Mouse (Mus musculus) limb, embryonic 14.5 days (tissue): ENCODE results near the gene Arhgap27. TPM values are rescaled to one million over a fixed set of nuclear protein-coding genes. Genes with fewer than 3 reads are reported as not detected.
A peak's percentile ranks its signal among the peaks of the same experiment; 100 is the strongest.

Experiments
- ATAC-seq: fragments of 200-750 bp; cut with Nextera tagmentation; 2 replicates; pipeline ENCODE4 v1.8.0; 2017; ENCODE audit warnings: low read depth, moderate number of reproducible peaks, moderate TSS enrichment; ENCODE audit not compliant: low FRiP score
- DNase-seq: peaks from one replicate; pipeline ENCODE4 v3.0.0-alpha.2; 2015; ENCODE audit warnings: low spot score
- H3K27ac ChIP-seq: fragments of 300-500 bp; sonication (generic); replicated peaks from 2 replicates; pipeline ENCODE4 v1.5.1; 2014; ENCODE audit warnings: low read depth, mild to moderate bottlenecking, low read length, moderate library complexity, mixed read lengths
- H3K27me3 ChIP-seq: fragments of 300-500 bp; sonication (generic); 2 replicates; pipeline ENCODE4 v1.6.1; 2014; ENCODE audit warnings: low read length, mixed read lengths; ENCODE audit not compliant: control insufficient read depth, insufficient read depth
- H3K36me3 ChIP-seq: fragments of 300-500 bp; sonication (generic); 2 replicates; pipeline ENCODE4 v1.6.1; 2014; ENCODE audit warnings: mild to moderate bottlenecking, low read length, moderate library complexity, mixed read lengths; ENCODE audit not compliant: control insufficient read depth, insufficient read depth
- H3K4me1 ChIP-seq: fragments of 300-500 bp; sonication (generic); 2 replicates; pipeline ENCODE4 v1.6.1; 2014; ENCODE audit warnings: antibody characterized with exemption, low read length, mixed read lengths; ENCODE audit not compliant: control insufficient read depth, insufficient read depth
- H3K4me2 ChIP-seq: fragments of 300-500 bp; sonication (generic); replicated peaks from 2 replicates; pipeline ENCODE4 v1.6.1; 2014; ENCODE audit warnings: low read depth, mild to moderate bottlenecking, low read length, moderate library complexity; ENCODE audit not compliant: severe bottlenecking
- H3K4me3 ChIP-seq: fragments of 300-500 bp; sonication (generic); replicated peaks from 2 replicates; pipeline ENCODE4 v1.5.1; 2014; ENCODE audit warnings: low read length
- H3K9ac ChIP-seq: fragments of 300-500 bp; sonication (generic); 2 replicates; pipeline ENCODE4 v1.6.1; 2014; ENCODE audit warnings: mild to moderate bottlenecking, low read depth, low read length, moderate library complexity; ENCODE audit not compliant: severe bottlenecking
- H3K9me3 ChIP-seq: fragments of 300-500 bp; sonication (generic); 2 replicates; pipeline ENCODE4 v1.6.1; 2016; ENCODE audit warnings: low read length; ENCODE audit not compliant: control insufficient read depth
- POLR2A ChIP-seq: fragments of 200-500 bp; IDR thresholded peaks from 2 replicates; pipeline ENCODE4 v1.8.0; 2012; ENCODE audit warnings: inconsistent platforms, mild to moderate bottlenecking, moderate library complexity, borderline replicate concordance; ENCODE audit not compliant: insufficient read depth, insufficient read length; ENCODE audit errors: extremely low read depth
- WGBS: fragments of 180-500 bp; shearing (Covaris S2); extraction: QIAGEN DNeasy Blood & Tissue Kit; methylation state at CpG from one replicate; pipeline ENCODE4 v1.1.7; 2014; 5-methylcytosine and 5-hydroxymethylcytosine counted together
- polyA plus RNA-seq, 2 experiments: library from polyadenylated mRNA; depleted of rRNA in 1 of 2; stranded (reverse) in 1 of 2; unstranded in 1 of 2; fragments of >200 nt; fragmentation: Nextera tagmentation in 1 of 2; extraction: Ambion mirVana in 1 of 2; gene quantifications; 2 replicates each; pipeline versions ENCODE4 v1.2.1 to v1.2.3; 2012 to 2014

The Arhgap27 gene
- polyA plus RNA-seq, 2 experiments = 8.4 to 14.1 TPM

GRCm38 (mm10) chr11:103362521-103363181 is 841 bp downstream of the Arhgap27 start:
- WGBS = under 1% methylated on average over 28 of the region's 33 CpGs
- H3K4me2 ChIP-seq = peak overlapping the region; percentile 82
- H3K9ac ChIP-seq = peak overlapping the region; percentile 56
- H3K4me1 ChIP-seq = peaks cover 12% of the 10 kb centered on the region; the same call in 1 of the 2 replicates
- DNase-seq (no peak), ATAC-seq (no peak)
- peaks cover 63% of the 10 kb centered on the region for H3K27me3 ChIP-seq
- peaks cover 15% of the 10 kb centered on the region for H3K36me3 ChIP-seq
- H3K4me3 ChIP-seq = peak overlapping the region; percentile 47
- peak overlapping the region; percentile 33; the same call in 1 of the 2 replicates for H3K27ac ChIP-seq
- no peaks in the 10 kb centered on the region for H3K9me3 ChIP-seq
- no peak for TF ChIP-seq POLR2A

GRCm38 (mm10) chr11:103362054-103362432 is 1.4 kb downstream of the Arhgap27 start:
- Histone ChIP-seq H3K9me3 (no peaks in the 10 kb centered on the region), H3K4me2 (peak overlapping the region; percentile 82), H3K4me1 (peaks cover 12% of the 10 kb centered on the region; the same call in 1 of the 2 replicates), H3K36me3 (peaks cover 9% of the 10 kb centered on the region), H3K27me3 (peaks cover 68% of the 10 kb centered on the region), H3K4me3 (peak overlapping the region; percentile 47), H3K27ac (no peak overlapping the region), H3K9ac (no peak overlapping the region)
- no peak for DNase-seq
- WGBS = 4% methylated on average over 13 of the region's 13 CpGs
- ATAC-seq = no peak
- TF ChIP-seq POLR2A = no peak

GRCm38 (mm10) chr11:103361396-103362053 is 2.0 kb downstream of the Arhgap27 start:
- no peak for ATAC-seq
- peaks cover 12% of the 10 kb centered on the region; the same call in 1 of the 2 replicates for H3K4me1 ChIP-seq
- no peak for TF ChIP-seq POLR2A
- H3K9ac ChIP-seq = no peak overlapping the region
- WGBS = 2% methylated on average over 25 of the region's 25 CpGs
- peaks cover 72% of the 10 kb centered on the region for H3K27me3 ChIP-seq
- H3K9me3 ChIP-seq = no peaks in the 10 kb centered on the region
- H3K4me3 ChIP-seq = peak overlapping the region; percentile 47
- peak; percentile 70 for DNase-seq
- no peak overlapping the region for H3K27ac ChIP-seq
- peaks cover 4% of the 10 kb centered on the region for H3K36me3 ChIP-seq
- H3K4me2 ChIP-seq = peak overlapping the region; percentile 82

GRCm38 (mm10) chr11:103360661-103361081 is 2.8 kb downstream of the Arhgap27 start:
- ATAC-seq (peak; percentile 5; the same call in 1 of the 2 replicates), DNase-seq (no peak)
- H3K9ac ChIP-seq = peak overlapping the region; percentile 57
- H3K27me3 ChIP-seq = peaks cover 79% of the 10 kb centered on the region
- H3K4me3 ChIP-seq = peak overlapping the region; percentile 47
- 3% methylated on average over 41 of the region's 48 CpGs for WGBS
- H3K36me3 ChIP-seq = no peaks in the 10 kb centered on the region; the same call in 1 of the 2 replicates
- TF ChIP-seq POLR2A = no peak
- no peaks in the 10 kb centered on the region for H3K9me3 ChIP-seq
- peaks cover 17% of the 10 kb centered on the region for H3K4me1 ChIP-seq
- peak overlapping the region; percentile 82 for H3K4me2 ChIP-seq
- H3K27ac ChIP-seq = no peak overlapping the region

GRCm38 (mm10) chr11:103359841-103360641 is 3.5 kb downstream of the Arhgap27 start:
- Histone ChIP-seq H3K9ac (peak overlapping the region; percentile 57), H3K27ac (no peak overlapping the region), H3K9me3 (no peaks in the 10 kb centered on the region), H3K36me3 (no peaks in the 10 kb centered on the region), H3K27me3 (peaks cover 79% of the 10 kb centered on the region), H3K4me1 (peaks cover 18% of the 10 kb centered on the region), H3K4me2 (peak overlapping the region; percentile 82), H3K4me3 (peak overlapping the region; percentile 47)
- WGBS = 1% methylated on average over 60 of the region's 60 CpGs
- no peak for TF ChIP-seq POLR2A
- DNase-seq (peak; percentile 73), ATAC-seq (peak; percentile 52)
